Mouse (Mus musculus) spleen, adult 2 months (tissue): ENCODE measurements around the gene Cox7b.

Source experiments
- CTCF ChIP-seq: fragments of 200-500 bp; IDR thresholded peaks from 2 replicates; pipeline ENCODE4 v1.5.1; 2011; ENCODE audit warnings: mild to moderate bottlenecking, inconsistent platforms; ENCODE audit not compliant: insufficient read depth, insufficient read length, insufficient replicate concordance; ENCODE audit errors: extremely low read depth
- POLR2A ChIP-seq: fragments of 200-500 bp; IDR thresholded peaks from 2 replicates; pipeline ENCODE4 v1.6.1; 2011; ENCODE audit warnings: low read depth, low read length, inconsistent platforms

GRCm38 (mm10) chrX:106015571-106016322 is at the start of gene Cox7b:
- TF ChIP-seq POLR2A (no peak; the same call in 1 of the 2 replicates), CTCF (no peak)
